Mouse (Mus musculus) gastrocnemius, postnatal 14 days (tissue): ENCODE data around the gene Smim24. TPM values are rescaled to one million over a fixed set of nuclear protein-coding genes. Genes with fewer than 3 reads are reported as not detected.

Experiments
- DNase-seq: peaks from one replicate; pipeline ENCODE4 v3.0.0; 2021; ENCODE audit warnings: mixed read lengths
- intact Hi-C: fragments of 180-260 bp; cut with DNase I; formaldehyde crosslinking; loops from one replicate; pipeline ENCODE4 v1.15.1; 2025; ENCODE audit warnings: low total_unique reads
- long read RNA-seq, 2 experiments: library from polyadenylated mRNA; stranded (forward); transcript quantifications; one replicate each; pipeline ENCODE4 v2.0.0; 2021
- total RNA-seq, 2 experiments: library from RNA; stranded (reverse); gene quantifications; 2 replicates each; pipeline ENCODE4 v1.2.3; 2021

Smim24 gene
- under 1 TPM; 0.45 to 0.91 TPM for total RNA-seq
- long read RNA-seq, experiment 1, result 0 reads
- long read RNA-seq, experiment 2, result 0 reads

DNA sequence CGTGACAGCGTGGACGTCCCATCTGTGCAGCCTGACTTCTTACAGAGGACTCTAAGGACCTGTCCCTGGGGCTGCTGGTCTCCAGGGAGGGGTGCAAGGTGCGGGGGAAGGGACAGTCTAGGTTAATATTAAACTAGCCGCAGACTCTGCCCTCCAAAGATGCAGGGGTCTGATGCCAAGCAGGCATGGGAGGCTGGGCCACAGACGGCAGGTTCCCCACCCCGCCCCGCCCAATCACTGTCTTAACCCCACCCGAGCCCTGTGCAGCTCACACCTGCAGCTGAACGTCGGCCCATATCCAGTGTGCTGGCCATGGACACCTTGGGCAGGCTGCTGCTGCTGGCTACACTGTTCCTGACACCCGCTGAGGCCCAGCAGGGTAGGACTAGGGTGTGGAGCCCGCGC, at the start of gene Smim24:
Smim24 (plus strand) TSS at position 271 of the 405 bp plus-strand sequence.
- intact Hi-C loops, result no loop called here
- no peak for DNase-seq

DNA sequence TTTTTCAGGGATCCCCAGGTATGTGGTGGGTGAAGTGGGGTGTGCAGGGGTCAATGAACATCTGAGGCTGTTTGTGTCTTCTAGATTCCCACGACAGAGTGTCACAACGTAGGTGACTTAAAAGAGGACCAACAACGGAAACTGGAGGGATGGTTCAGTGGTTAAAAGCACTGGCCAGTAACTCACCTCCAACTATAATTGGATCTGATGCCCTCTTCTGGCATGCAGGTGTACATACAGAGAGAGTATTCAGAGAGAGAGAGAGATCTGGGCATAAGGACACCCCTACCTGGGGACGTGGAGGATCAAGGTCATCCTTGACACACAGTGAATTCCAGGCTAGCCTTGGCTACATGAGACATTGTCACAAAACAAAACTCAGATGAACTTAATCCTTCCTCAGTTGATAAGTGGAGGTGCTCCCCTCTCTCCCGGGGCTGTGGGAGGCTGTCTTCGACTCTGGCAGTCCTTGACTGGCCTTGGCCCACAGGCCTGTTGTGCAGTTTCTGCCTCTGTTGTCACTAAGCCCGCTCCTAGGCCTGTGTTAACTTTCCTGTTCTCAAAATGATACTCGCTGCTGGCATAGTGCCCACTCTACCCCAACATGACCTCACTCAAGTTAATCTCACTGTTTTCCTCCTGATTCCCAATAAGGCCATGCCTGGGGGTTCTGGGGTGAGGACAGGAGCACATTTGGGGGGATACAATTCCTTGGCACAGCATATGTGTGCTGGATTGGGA, 48.3 kb upstream of the Smim24 start:
- no peak for DNase-seq
- intact Hi-C loops, result no loop called here

DNA sequence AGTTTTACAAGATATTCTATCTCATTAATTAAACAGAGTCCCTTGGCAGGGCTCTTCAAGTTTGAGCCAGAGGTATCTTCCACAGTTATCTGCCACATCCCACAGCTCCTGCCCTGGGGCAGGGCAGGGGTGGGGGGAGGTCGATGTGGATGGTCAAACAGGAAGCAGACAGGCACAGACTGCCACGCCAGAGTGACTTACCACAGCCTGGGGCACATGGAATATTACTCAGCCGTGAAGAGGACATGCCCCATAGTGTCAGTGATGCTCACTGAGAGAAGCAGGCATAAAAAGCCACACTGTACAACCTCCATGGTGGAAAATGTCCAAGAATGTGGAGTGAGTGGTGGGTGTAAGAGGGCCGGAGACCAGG, 47.7 kb upstream of the Smim24 start:
- no peak for DNase-seq
- intact Hi-C loops, result no loop called here

DNA sequence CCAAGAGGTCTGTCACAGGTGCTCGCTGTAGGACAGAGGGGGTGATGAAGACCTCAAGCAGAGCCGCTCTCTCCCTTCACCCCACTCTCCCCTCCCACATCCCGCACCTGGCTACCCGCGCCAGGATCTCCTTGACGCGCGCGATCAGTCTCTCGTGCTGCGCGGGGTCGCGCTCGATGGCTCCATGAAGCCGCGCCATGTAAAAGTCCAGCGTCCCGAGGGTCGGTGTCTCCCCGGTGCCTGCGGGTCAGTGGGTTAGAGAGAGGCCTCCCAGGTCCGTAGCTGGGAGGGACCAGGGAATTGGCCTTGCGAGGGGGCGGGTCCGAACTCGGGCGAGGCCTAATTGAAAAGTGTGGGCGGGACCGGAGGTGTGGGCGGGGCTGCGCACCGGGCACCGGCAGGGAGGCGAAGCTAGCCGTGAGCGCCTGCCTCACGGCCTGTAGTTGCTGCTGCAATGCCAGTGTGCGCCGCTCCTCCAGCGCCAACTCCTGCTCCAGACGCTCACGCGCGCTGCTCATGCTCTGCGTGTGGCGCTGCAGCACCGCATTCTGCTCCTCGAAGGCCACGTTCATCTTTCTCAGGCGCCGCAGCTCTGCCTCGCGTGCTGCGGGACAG, 46.3 kb upstream of the Smim24 start:
- no peak for DNase-seq
- intact Hi-C loops, result no loop called here

DNA sequence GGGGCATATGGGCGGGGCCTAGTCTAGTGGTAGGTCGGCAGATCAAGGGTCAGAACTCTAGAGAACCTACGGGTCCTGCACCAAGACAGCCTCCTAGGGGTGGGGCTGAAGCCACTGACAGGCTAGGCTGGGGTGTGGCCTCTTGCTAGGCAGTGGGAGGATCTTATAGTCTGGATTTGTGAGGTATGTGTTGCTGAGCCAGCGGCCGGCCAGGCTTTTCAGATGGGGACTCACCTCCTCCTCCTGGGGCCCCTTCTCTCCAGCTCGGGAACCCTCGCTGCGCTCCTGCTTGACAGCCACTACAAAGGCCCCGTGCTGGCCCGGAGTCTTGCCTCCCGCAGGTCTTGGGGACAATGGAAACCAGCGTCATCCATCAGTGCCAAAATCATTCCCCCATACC, 43.7 kb upstream of the Smim24 start:
- intact Hi-C loops, result no loop called here
- no peak for DNase-seq

DNA sequence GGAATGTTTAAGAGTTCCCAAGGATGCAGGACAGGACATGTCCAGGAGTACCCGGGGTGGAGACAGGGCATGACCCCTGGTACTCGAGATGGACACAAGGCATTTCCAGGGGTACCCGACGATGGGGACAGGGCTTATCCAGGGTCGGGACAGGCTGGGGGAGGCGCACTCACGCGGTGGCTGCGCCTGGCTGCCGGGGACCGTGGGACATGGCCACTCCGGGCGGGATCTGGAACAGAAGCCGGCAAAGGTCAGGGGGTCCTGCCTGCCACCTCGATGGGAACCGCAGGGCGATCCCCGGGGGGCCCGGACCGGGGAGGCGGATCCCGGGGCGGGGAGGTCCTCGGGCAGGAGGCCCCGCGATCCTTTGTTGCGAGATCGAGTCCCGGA, 42.9 kb upstream of the Smim24 start:
- intact Hi-C loops, result loop anchor here (5.0 kb wide), 1 partner anchor 63 kb away; no protein-coding TSS in a partner anchor
- DNase-seq, result no peak

DNA sequence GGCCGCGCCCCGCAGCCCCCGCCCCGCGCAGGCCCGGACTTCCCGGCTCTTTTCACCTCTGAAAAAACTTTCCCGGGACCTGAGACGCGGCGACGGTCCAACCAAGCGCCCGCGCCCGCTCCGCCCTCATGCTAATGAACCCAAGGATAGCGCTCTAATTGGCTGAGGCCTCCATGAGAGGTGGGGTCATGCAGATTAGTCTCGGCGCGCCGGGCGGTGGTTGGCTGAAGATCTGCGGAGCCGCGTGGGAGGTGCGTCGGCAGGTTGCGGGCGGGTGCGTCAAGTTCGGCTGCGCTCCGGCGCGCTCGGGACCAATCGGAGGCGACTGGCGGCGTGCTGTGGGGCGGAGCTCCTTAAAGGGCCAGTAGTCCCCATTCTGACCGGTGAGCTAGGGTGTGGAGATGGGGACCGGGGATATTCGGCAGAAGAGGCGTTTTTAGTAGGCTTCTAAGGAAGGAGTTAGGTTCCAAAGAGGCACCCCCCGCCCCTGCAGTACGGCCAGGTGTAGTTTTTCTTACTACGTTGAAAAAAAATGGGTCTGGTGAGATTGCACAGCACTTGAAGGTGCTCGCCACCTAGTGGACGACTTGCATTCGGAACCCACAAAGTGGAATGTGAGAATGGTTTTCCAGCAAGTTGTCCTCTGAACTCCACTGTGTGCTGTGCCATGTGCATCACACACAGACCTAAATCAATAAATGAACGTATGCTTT, 42.3 kb upstream of the Smim24 start, which contains the start of gene Hmg20b:
Hmg20b (minus strand) TSS at position 130 of the 713 bp plus-strand sequence.
- intact Hi-C loops, result loop anchor here (5.0 kb wide), 1 partner anchor 63 kb away; no protein-coding TSS in a partner anchor
- DNase-seq, result peak; percentile 100

DNA sequence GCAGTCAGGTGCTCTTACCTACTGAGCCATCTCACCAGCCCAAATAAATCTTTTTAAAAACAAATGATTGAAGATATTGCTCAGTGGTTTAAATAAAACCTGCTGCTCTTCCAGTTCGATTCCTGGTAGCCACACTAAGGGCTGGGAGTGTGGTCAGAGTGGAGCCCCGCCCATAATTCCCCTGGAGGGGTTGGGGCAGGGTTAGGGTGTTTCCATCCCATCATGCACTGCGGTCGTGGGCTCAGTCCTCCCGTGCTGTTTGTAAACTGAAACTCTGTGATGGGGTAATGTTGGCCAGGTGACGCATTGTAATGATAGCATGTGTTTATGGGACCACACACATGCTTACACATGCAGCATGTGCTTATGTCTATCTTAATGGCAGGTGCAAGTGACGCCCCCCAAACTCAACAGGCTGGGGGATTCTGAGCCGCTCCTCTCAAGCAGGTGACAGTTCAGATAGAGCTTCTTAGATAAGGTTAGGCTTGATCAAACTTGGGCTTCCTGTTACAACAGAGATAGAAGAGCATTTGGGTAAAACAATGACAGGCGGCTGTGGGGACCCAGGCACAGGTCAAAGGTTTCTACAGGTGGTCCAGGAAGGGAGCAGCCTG, 41.1 kb upstream of the Smim24 start:
- intact Hi-C loops, result loop anchor here (5.0 kb wide), 1 partner anchor 64 kb away; no protein-coding TSS in a partner anchor
- no peak for DNase-seq

DNA sequence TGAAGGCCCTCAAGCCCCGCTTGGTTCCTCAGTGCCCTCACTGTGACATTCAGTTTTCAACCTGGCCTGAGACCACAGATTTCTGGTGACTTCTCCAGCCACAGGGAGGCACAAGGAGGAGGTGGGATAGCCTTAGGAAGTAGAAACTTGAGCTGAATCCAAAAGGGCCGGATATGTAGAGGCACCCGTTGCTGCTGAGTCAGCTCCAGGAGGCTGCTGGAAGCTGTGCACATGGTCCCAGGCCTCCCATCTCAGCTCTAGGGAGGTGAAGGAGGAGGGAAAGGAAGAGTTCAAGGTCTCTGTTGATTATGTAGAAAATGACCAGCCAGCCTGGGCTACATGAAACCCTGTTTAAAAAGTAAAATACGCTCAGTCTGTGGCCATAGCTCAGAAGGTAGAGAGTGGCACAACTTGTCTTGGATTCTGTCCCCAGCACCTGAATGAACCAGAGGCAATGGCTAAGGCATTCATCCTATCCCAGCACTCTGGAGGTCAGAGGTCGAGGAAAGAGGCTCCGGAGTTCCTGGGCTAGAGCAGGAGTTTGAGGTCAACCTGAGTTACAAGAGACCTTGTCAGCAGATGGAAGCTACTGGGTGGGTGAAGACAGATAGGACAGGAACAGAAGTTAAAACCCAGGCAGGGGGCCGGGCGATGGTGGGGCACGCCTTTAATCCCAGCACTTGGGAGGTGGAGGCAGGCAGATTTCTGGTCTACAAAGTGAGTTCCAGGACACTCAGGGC, 37.9 kb upstream of the Smim24 start:
- DNase-seq, result no peak

DNA sequence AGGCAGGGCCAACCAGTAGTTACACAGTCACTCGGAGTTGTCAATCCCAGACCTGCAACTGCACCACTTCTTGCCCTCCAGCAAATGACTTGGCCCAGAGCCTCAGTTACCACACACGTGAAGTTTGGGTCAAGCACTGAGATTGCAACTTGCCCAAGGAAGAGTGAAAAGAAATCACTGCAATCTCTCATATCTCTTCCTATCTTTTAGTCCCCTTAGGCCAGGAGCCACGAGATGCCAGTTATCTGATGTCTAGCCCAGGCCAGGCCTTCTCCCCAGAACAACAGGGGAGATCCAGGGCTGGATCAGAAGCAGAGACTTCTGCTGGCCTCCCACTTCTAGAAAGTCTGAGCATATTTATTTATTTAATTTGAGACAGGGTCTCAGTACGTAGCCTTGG, 37.3 kb upstream of the Smim24 start:
- intact Hi-C loops, result no loop called here
- DNase-seq, result no peak

More for the DNA sequence above, 37.9 kb upstream of the Smim24 start:
- intact Hi-C loops, result loop anchor here (5.0 kb wide), 1 partner anchor 68 kb away; no protein-coding TSS in a partner anchor

DNA sequence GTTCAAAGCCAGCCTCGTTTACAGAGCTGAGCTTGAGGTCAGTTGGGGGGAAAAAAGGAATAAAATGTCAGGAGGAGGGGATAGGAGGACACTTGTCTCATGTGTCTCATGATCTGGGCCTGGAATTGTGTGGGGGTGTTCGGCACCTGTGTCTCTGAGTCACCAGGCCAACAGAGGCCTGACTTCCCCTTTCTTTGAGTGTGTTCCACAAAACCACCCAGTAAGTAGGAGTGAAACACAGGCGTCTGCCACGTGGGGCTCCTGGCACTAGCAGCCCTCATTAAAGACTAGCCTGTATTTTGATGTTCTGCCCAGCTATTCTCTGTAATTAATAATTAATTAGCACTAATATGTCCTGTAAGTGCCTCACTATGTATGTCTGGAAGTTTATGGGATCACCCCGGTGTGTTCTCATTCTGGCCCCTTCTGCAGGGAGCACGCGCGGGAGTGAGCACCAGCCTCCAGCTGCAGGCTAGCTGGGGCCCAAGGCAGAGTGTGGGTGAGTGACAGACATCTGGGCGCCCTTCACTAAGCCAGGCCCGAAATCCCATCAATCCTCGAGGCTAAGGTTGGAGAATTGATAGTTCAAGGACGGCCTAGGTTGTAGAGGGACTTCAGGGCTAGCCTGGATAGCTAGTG, 36.4 kb upstream of the Smim24 start:
- no peak for DNase-seq
- intact Hi-C loops, result no loop called here

DNA sequence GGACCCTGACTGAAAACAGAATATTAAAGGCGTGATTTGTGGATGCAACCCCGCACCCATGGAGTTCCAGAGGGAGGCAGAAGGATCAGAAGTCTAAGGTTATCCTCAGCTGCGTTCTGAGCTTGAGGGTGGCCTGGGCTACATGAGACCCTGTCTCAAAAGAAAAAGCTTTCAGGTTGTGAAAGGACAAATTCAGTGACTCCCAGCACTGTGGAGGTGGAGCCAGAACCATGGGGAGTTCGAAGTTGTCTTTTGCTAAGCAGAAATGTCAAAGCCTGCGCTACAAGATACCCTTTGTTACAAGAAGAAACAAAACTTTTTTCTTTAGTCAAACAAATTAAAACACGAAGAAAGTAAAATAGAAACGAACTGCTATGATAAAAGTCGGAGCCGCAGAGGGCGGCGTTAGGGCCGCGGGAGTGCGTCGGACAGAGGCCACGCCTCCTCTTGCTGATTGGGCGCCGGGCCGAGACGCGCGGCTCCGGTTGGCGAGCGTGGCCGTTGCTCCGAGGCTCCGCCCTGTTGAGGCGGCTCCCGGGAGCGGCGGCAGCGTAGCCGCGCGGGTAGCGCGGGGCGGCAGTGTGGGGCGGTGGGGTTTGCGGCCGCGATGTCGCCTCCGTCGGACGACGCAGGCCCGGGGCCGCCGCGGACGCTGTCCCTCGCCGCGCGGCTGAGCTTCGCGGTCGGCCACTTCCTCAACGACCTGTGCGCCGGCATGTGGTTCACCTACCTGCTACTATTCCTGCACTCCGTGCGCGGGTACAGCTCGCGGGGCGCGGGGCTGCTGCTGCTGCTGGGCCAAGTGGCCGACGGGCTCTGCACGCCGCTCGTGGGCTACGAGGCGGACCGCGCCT, 35.6 kb upstream of the Smim24 start, which contains the start of gene Mfsd12:
Mfsd12 (plus strand) TSS at position 501 of the 854 bp plus-strand sequence.
- intact Hi-C loops, result no loop called here
- DNase-seq, result peak; percentile 94

DNA sequence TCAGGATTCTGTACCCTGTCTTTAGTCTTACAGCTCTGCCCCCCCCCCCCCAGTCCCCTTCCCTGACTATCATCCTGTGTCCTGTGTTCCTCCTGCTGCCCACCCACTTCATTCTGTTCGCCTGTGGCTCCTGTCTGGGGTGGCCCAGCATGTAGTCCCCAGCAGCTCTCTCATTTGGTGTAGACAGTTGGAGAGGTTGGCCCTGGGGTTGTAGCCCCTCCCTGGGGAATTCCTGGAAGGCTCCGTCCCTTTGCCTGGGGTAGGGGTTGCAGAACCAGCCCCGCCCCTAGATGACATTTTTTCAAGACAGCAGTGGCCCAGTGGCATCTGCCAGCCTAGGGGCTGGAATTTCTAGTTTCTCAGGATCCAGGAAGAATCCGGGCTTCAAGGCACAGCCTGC, 34.6 kb upstream of the Smim24 start:
- intact Hi-C loops, result no loop called here
- no peak for DNase-seq

DNA sequence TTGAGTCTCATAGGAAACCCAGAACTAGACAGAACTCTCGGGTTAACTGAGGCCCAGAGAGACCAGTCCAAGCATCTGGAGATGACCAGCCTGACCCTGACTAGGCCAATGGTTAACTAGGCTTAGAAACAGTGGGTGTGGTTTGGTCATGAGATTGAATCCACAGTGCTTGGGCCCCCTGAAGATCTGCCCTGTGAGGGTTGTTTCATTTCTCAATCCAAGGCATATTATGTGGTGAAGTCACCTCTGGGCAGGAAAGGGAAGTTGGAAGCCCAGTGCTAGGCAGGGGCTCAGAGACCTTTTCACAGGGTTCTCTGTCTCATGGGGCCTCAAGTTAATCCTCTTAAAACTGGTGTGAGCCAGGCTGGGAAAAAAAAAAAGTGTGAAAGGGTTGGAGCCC, 34.0 kb upstream of the Smim24 start:
- DNase-seq, result no peak
- intact Hi-C loops, result no loop called here

DNA sequence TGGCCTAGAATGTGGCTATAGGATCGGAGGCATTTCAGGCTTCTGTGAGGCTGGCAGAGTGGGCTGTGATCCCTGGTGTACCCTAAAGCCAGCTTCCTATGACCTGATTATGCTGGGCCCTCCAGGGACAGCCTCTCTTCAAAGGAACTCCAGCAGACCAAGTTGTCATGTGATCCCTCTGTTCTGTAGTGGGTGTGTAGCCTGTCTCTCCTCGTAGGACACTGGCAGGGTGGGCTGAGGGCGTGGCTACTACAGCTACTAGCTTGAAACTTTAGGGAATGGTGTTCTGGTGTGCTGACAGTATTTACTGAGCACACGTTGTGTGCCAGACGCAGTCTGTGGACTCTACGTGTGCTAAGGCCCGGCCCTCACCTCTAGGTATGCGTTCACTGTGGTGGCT, 32.1 kb upstream of the Smim24 start:
- intact Hi-C loops, result no loop called here
- DNase-seq, result no peak

DNA sequence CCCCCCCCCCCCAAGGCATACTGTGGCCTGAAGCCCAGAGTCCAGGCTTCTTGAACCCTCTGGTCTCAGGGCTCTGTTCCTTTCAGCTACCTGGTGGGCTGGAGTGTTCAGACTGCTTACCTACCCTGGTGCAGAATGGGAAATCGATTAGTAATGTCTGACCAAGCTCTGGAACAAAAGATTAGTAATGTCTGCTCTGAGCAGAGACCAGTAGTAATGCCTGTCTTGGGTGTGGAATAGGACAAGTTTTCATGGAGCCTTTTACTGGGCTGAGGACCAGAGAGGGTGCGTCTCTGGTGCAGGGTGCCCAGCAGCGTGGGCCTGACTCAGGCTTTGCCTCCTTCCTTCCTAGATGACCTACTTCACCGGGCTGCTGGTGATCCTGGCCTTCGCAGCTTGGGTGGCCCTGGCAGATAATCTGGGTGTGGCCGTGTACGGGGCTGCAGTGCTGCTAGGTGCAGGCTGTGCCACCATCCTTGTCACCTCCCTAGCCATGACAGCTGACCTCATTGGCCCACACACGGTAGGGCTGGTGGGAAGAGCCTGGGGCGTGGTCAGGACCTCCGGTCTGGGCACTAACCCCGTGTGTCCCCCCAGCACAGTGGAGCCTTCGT, 30.4 kb upstream of the Smim24 start:
- no peak for DNase-seq
- intact Hi-C loops, result no loop called here
